ENCODE assay signal across 27 mouse cellular contexts in the genomic region with DNA sequence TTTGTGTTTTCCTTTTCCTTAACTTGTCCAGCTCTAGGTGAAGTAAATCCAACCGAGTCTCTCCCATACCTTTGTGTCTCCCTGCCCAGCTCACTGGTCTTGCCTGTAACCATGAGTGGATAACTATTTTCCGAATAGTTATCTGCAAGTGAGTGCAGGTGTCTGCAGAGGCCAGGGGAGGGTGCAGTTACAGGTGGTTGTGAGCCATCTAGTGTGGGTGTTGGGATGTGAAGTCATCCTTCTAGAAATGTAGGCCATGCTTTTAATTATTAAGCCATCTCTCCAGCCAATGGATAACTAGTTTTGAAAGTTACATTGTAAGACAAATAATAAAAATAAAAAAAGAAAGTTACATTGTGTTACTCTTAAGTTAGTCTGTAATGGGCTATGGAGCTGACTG. TPM values are rescaled to one million over a fixed set of nuclear protein-coding genes. Genes with fewer than 3 reads are reported as not detected.
"Had no signal": no experiment of that assay in that cellular context is flagged by ENCODE, and none has a peak within 500 bp of the region (broad histone marks: within the 10 kb centered on the region; RNA-seq: fewer than 3 reads in every experiment).

No protein-coding gene starts in this region.

- H3K4me2 ChIP-seq: liver, embryonic 12.5 days; liver, embryonic 15.5 days; lung, embryonic 15.5 days; midbrain, embryonic 13.5 days; neural tube, embryonic 13.5 days; stomach, embryonic 15.5 days had no signal

- H3K9ac ChIP-seq: liver, embryonic 12.5 days; liver, embryonic 15.5 days; lung, embryonic 15.5 days; midbrain, embryonic 13.5 days; neural tube, embryonic 13.5 days; stomach, embryonic 15.5 days had no signal

- H3K9me3 ChIP-seq: liver, embryonic 12.5 days; liver, embryonic 15.5 days; lung, embryonic 15.5 days; megakaryocyte, embryonic 14.5 days; midbrain, embryonic 10.5 days; midbrain, embryonic 13.5 days; neural tube, embryonic 13.5 days; stomach, embryonic 15.5 days had no signal

- H3K27ac ChIP-seq: kidney, postnatal 0 days; left cerebral cortex, adult 2 months; liver, embryonic 12.5 days; liver, embryonic 15.5 days; lung, embryonic 15.5 days; midbrain, embryonic 10.5 days; midbrain, embryonic 13.5 days; neural tube, embryonic 13.5 days; stomach, embryonic 15.5 days had no signal

- H3K4me1 ChIP-seq: liver, embryonic 12.5 days; liver, embryonic 15.5 days; lung, embryonic 15.5 days; megakaryocyte, embryonic 14.5 days; midbrain, embryonic 10.5 days; midbrain, embryonic 13.5 days; neural tube, embryonic 13.5 days; stomach, embryonic 15.5 days had no signal

- DNase-seq: layer of hippocampus, postnatal 36 days; lung, adult 18-20 months; lung, postnatal 10 days; lung, postnatal 36 days; retina, postnatal 1 day; right cerebral cortex, postnatal 25 days; spleen, adult 18-20 months; thymus, postnatal 25 days had no signal

- H3K4me3 ChIP-seq: left cerebral cortex, adult 2 months; liver, embryonic 12.5 days; liver, embryonic 15.5 days; lung, embryonic 15.5 days; megakaryocyte, embryonic 14.5 days; midbrain, embryonic 10.5 days; midbrain, embryonic 13.5 days; myocyte; neural tube, embryonic 13.5 days; stomach, embryonic 15.5 days had no signal

- H3K27me3 ChIP-seq: liver, embryonic 12.5 days; liver, embryonic 15.5 days; lung, embryonic 15.5 days; megakaryocyte, embryonic 14.5 days; midbrain, embryonic 13.5 days; neural tube, embryonic 13.5 days; stomach, embryonic 15.5 days had no signal

- ATAC-seq: intestine, embryonic 16.5 days; liver, embryonic 12.5 days; midbrain, embryonic 13.5 days; midbrain, embryonic 16.5 days had no signal

RNA-seq across cellular contexts. Expression of a gene that starts 60.0 kb away (rescaled TPM):
- total RNA-seq: layer of hippocampus, postnatal 10 days; monocyte, adult 5-6 weeks; neutrophil, adult 5-6 weeks had no signal
- polyA plus RNA-seq: intestine, embryonic 16.5 days; kidney, postnatal 0 days; limb, embryonic 11.5 days; limb, embryonic 14.5 days; liver, embryonic 12.5 days; liver, embryonic 15.5 days; lung, embryonic 15.5 days; midbrain, embryonic 10.5 days; midbrain, embryonic 13.5 days; myocyte; stomach, embryonic 15.5 days; thymus, postnatal 0 days had no signal
